Mouse (Mus musculus) WW6 (cell line): ENCODE measurements around the gene Olfr196.
"Not testable (repeated sequence)": the region's sequence is repeated elsewhere in the genome, so short reads cannot be mapped to it uniquely, and the experiment has no call there.

ENCODE experiments used
- DNase-seq: peaks from one replicate; pipeline ENCODE4 v3.0.0-alpha.2; 2013; ENCODE audit warnings: low read depth, low spot score

The Olfr196 gene

DNA sequence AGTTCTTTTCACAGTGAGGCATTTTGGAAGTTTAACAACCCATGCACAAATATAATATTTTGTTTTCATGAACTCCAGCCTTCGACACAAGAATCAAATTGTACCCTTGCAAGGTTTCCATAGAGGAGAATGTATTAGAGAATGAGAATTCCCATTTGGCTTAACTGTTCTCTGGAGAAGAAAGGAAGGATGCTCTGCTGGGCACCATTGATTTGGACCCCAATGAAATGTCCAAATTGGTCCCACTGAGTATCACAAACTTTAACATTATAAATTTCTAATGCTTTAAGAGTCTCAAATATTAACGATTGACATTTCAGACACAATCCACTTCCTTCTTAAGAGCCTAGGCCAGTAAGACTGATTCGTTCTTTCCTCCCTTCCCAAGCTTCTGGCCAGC is at the start of gene Olfr196:
TSS of gene Olfr196 (minus strand) at position 101 of the 400 bp plus-strand sequence.
- no peak for DNase-seq

DNA sequence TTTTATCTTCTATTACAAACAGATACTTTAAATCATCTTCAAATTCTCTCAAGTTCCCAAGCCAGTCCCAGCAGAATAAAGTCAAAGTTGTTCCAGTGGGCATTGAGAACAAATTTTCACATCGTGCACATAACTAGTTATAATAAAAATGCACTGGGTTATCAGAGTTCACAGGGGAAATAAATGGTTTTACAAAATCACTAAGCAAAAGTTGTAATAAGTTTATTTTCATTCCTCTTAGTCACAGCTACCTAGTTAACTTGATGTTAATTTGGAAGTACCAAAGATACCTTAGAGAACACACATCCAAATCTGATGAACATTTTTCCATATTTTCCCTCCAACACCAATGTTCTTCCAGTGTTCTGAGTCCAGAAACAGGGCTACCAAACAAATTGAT is 49.4 kb upstream of the Olfr196 start, which contains the start of gene Olfr199:
TSS of gene Olfr199 (minus strand) at position 101 of the 400 bp plus-strand sequence.
- not testable (repeated sequence) for DNase-seq

DNA sequence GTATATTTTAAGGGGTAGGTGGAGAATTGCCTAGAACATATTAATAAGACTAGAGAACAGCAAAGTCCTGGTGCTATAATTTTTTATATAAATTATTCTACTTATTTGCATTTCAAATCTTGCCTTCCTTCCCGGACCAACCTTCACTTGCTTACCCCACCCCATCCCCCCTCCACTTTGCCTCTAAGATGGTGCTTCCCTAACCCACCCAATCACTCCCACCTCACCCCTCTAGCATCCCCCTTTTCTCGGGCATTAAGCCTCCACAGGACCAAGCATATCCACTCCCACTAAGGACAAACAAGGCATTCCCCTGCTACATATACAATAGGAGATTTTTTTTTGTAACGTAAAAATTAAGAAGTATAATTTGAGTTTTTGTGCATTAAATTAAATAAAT is 47.6 kb upstream of the Olfr196 start:
- not testable (repeated sequence) for DNase-seq

DNA sequence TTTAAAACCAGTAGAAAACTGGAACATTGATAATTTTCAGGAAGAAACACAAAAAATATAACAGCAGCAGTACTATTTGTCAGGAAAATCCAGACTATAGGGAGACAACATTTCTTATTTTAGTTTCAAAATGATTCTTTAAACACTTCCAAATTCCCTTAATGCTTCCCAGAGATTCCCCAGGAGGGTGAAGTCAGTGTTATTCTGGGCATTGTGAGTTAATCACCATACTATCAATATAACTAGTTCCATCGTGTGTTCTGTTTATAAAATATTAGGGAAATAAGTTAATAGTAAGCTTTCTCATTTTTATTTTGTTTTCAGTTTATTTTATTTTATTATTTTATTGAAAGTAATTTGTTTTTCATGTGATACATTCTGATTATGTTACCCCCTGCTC is 33.2 kb upstream of the Olfr196 start, which contains the start of gene Olfr198:
TSS of gene Olfr198 (minus strand) at position 101 of the 400 bp plus-strand sequence.
- DNase-seq: not testable (repeated sequence)

DNA sequence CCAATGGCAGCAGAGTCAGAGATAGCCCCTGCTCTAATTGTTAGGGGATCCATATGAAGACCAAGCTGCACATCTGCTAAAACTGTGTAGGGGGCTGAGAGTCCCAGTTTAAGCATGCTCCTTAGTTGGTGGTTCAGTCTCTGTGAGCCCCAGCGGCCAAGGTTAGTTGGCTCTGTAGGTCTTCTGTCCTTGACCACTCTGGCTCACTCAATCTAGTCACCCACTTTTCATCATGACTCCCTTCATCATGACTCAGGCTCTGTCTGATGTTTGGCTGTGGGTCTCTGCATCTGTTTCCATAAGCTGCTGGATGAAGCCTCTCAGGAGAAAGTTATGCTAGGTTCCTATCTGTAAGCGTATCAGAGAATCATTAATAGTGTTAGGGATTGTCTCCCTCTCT is 18.3 kb downstream of the Olfr196 start:
- DNase-seq: no peak

DNA sequence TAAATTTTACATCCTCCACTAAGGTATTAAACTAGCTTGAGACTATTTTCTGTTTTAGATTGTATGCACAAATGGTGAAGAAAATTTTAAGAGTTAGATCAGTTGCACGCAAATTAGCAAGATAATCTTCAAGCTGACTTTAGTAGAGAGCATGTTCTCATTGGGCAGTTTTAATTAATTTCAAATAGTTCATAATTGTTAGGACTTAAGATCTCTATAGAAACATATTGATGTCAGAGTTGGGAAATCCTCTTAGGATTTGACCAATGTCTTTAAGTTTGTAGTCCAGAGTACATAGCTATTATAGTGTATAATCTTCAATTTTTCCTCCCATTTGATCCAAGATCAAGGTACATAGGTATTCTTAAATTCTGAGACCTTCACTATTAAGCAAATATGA is 23.5 kb downstream of the Olfr196 start, which contains the start of gene Olfr195:
TSS of gene Olfr195 (plus strand) at position 301 of the 400 bp plus-strand sequence.
- no peak for DNase-seq

DNA sequence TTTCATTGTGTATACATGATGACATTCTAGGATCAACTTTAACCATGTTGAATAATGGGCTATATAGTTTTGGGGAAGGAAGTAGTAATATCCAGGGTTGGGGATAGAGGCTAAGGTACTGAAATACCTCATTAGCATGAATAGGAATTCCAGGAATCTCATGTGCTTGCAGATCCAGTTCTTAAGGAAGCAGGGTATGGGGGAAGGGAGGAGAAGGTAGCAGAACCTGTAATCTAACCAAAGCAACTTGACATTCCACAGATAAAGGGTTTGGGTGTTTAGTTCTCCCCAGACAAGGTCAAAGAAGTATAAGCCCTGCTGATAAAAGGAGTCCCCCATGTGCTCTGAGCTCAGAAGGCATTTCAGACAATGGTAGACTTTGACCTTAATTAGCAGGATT is 29.1 kb downstream of the Olfr196 start:
- DNase-seq: no peak

DNA sequence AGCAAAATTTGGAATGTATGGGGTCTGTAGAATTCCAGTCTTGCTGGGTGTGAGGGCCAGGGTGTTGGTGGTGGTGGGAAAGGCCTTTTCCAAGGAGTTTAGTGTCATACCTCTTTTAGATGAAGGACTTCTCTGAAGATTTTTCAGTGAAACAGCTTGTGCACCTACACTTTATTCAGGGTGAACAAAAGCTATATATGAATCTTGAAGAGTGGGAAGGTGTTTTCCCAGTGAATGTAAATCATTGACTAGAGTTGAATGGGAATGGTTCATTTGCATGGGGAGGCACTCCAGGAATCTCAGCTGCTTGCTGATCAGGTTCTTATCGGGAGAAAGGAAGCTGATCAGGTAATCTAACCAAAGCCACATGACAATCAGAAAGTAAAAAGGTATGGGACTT is 39.5 kb downstream of the Olfr196 start:
- DNase-seq: no peak

DNA sequence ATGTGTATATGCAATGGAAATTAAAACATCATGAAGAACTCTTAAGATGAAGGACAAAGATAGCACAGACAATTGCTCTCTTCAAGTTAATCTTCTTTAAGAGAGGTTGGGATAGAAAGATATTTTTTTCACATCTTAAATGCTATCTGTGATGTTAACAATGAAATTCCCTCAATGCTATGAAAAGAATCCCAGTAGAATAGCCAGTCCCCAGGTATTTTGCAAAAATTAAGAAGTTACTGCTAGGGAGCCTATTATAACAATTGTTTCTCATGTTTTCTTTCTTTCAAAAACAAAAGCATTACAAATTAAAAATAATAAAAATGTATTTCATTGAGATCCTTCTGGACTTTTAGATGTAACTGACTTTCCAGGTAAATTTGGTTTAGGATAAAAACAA is 49.3 kb downstream of the Olfr196 start, which contains the start of gene Olfr194:
TSS of gene Olfr194 (minus strand) at position 101 of the 400 bp plus-strand sequence.
- DNase-seq: no peak
